Mouse (Mus musculus): ENCODE measurements at regions not wholly inside any gene's neighbourhood (a gene's known extent, or its start where the extent isn't known, plus 50 kb on each side); places are given as distances from the start of the nearest gene placed in this dataset.

DNA sequence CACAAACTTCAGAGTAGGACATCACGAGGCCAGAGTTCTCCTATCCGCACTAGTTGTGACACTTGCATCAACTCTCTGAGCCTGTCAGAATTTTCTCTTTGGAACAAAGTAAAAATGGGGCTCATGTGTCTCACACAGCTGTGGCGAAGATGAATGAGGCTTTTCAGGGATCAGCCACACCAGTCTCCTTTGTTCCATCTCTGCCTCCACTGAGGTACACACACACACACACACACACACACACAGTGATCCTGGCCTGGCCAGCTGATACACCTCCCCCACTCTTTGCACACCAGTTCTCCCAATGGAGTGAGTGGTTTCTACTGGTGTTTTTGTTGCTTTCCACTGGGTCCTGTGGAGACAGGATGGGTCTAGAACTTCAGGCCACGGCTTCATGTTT, 105.9 kb upstream of the D7Ertd443e start:
- no peaks in the 10 kb centered on the region for H3K9me3 ChIP-seq (ENCODE audit: control insufficient read depth, low read length)
- 86% methylated on average over 4 of the region's 4 CpGs for WGBS
- H3K4me1 ChIP-seq (ENCODE audit: control insufficient read depth, insufficient read depth, low read length): no peaks in the 10 kb centered on the region
- ATAC-seq (ENCODE audit: low FRiP score, low TSS enrichment): no peak
- no peaks in the 10 kb centered on the region for H3K27me3 ChIP-seq (ENCODE audit: control insufficient read depth, insufficient read depth, low read length)
- no peak overlapping the region for H3K4me3 ChIP-seq (ENCODE audit: low read length)
- no peak overlapping the region for H3K4me2 ChIP-seq (replicated peaks; ENCODE audit: low read depth, low read length)
- no peaks in the 10 kb centered on the region for H3K36me3 ChIP-seq (ENCODE audit: control insufficient read depth, insufficient read depth, low read length)
- H3K9ac ChIP-seq (ENCODE audit: low read depth, low read length): no peak overlapping the region
- no peak overlapping the region for H3K27ac ChIP-seq (ENCODE audit: low read depth, low read length)

DNA sequence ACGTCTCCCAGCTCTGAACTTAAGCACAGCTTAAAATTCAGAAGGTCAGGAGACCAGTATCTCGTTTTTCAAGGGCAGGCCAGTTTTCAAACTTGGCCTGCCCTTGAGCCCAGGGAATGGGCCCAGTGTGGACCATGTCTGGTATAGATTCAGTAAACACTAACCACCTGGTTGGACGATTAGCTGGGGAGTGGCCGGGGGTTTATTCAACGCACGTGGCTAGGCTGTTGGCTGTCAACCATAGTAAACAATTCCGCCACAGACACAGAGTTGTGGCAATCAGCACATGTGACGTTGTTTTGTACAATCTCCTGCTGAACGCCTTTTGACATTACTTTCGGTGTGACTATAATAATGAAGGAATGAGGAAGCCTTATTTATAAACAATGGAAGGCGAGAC, 111.8 kb upstream of the D7Ertd443e start:
- Histone ChIP-seq H3K9ac (ENCODE audit: low read depth, low read length) (no peak overlapping the region), H3K4me1 (ENCODE audit: control insufficient read depth, insufficient read depth, low read length) (no peaks in the 10 kb centered on the region), H3K27ac (ENCODE audit: low read depth, low read length) (no peak overlapping the region), H3K4me3 (ENCODE audit: low read length) (no peak overlapping the region), H3K9me3 (ENCODE audit: control insufficient read depth, low read length) (no peaks in the 10 kb centered on the region), H3K4me2 (replicated peaks; ENCODE audit: low read depth, low read length) (no peak overlapping the region), H3K36me3 (ENCODE audit: control insufficient read depth, insufficient read depth, low read length) (no peaks in the 10 kb centered on the region), H3K27me3 (ENCODE audit: control insufficient read depth, insufficient read depth, low read length) (no peaks in the 10 kb centered on the region)
- no peak for ATAC-seq (ENCODE audit: low FRiP score, low TSS enrichment)
- WGBS: 58% methylated on average over 11 of the region's 11 CpGs

DNA sequence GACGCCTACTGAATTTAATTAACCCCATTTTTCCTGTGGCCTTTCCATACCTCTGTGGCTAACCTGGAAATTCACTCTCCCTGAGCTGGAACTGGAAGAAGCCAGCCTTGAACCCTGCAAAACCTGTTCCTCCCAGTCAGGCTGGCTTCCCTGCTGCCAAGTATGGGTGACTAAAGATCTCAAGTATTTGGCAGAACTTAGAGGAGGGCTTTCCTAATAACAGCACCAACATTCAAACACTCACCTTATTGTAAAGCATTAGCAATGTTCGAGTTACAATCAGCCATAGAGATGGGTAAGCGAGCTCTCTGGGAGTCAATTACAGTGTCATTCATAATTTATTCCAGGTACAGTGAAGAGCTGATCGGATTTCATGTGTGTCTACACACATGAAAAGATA, 112.4 kb upstream of the D7Ertd443e start:
- no peak overlapping the region for H3K9ac ChIP-seq (ENCODE audit: low read depth, low read length)
- H3K27ac ChIP-seq (ENCODE audit: low read depth, low read length): no peak overlapping the region
- 49% methylated on average over 4 of the region's 4 CpGs for WGBS
- no peaks in the 10 kb centered on the region for H3K36me3 ChIP-seq (ENCODE audit: control insufficient read depth, insufficient read depth, low read length)
- H3K4me3 ChIP-seq (ENCODE audit: low read length): no peak overlapping the region
- no peaks in the 10 kb centered on the region for H3K9me3 ChIP-seq (ENCODE audit: control insufficient read depth, low read length)
- no peak overlapping the region for H3K4me2 ChIP-seq (replicated peaks; ENCODE audit: low read depth, low read length)
- no peaks in the 10 kb centered on the region for H3K27me3 ChIP-seq (ENCODE audit: control insufficient read depth, insufficient read depth, low read length)
- no peak for ATAC-seq (ENCODE audit: low FRiP score, low TSS enrichment)
- H3K4me1 ChIP-seq (ENCODE audit: control insufficient read depth, insufficient read depth, low read length): no peaks in the 10 kb centered on the region

DNA sequence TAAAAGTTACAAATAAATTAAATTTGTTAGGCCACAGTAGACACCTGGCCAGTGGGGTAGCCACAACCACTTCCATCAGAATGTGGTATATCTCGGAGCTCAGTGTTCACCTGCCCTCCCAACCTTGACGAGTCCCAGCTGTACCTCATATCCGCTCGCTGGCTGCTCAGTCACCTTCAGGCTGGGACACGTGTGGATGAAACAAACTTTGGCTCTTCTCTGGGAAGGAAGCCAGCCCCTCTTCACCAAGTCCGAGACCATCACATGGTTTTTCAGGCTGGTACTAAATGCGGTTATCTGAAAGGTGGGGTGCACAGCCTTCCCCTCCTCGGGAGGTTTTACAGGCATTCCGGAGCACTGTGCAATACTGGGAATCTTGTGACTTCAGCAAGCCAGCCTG, 113.3 kb upstream of the D7Ertd443e start:
- H3K4me2 ChIP-seq (replicated peaks; ENCODE audit: low read depth, low read length): no peak overlapping the region
- no peak overlapping the region for H3K4me3 ChIP-seq (ENCODE audit: low read length)
- no peaks in the 10 kb centered on the region for H3K27me3 ChIP-seq (ENCODE audit: control insufficient read depth, insufficient read depth, low read length)
- 0 out of 2 replicates have a peak, but pooled peaks have one; percentile 43 for ATAC-seq (ENCODE audit: low FRiP score, low TSS enrichment)
- H3K36me3 ChIP-seq (ENCODE audit: control insufficient read depth, insufficient read depth, low read length): no peaks in the 10 kb centered on the region
- no peaks in the 10 kb centered on the region for H3K4me1 ChIP-seq (ENCODE audit: control insufficient read depth, insufficient read depth, low read length)
- no peak overlapping the region for H3K27ac ChIP-seq (ENCODE audit: low read depth, low read length)
- H3K9ac ChIP-seq (ENCODE audit: low read depth, low read length): no peak overlapping the region
- no peaks in the 10 kb centered on the region for H3K9me3 ChIP-seq (ENCODE audit: control insufficient read depth, low read length)
- WGBS: 39% methylated on average over 9 of the region's 9 CpGs

DNA sequence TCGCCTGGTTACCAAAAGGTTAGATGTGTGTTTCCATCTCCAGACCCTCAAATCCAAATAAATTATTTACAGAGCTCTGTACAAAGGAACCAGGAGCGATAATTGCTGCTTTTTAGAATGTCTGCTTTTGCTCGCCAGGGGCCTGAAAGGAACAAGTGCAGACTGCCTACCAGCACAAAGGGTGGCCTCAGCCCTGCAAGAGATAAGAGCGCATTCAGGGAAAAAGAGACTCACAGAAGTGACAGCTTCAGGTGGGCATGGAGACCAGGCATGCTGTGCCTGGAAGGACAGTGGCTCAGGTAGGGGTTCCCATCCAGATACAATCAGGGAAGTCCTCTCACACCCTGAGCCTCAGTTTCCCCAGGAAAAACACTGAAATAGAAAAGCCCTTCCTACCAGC, 114.0 kb upstream of the D7Ertd443e start:
- no peak for ATAC-seq (ENCODE audit: low FRiP score, low TSS enrichment)
- Histone ChIP-seq H3K9me3 (ENCODE audit: control insufficient read depth, low read length) (no peaks in the 10 kb centered on the region), H3K4me1 (ENCODE audit: control insufficient read depth, insufficient read depth, low read length) (no peaks in the 10 kb centered on the region), H3K36me3 (ENCODE audit: control insufficient read depth, insufficient read depth, low read length) (no peaks in the 10 kb centered on the region), H3K4me3 (ENCODE audit: low read length) (no peak overlapping the region), H3K9ac (ENCODE audit: low read depth, low read length) (no peak overlapping the region), H3K4me2 (replicated peaks; ENCODE audit: low read depth, low read length) (no peak overlapping the region), H3K27ac (ENCODE audit: low read depth, low read length) (no peak overlapping the region; the same call in 1 of the 2 replicates), H3K27me3 (ENCODE audit: control insufficient read depth, insufficient read depth, low read length) (no peaks in the 10 kb centered on the region)
- WGBS: 52% methylated on average over 4 of the region's 4 CpGs

DNA sequence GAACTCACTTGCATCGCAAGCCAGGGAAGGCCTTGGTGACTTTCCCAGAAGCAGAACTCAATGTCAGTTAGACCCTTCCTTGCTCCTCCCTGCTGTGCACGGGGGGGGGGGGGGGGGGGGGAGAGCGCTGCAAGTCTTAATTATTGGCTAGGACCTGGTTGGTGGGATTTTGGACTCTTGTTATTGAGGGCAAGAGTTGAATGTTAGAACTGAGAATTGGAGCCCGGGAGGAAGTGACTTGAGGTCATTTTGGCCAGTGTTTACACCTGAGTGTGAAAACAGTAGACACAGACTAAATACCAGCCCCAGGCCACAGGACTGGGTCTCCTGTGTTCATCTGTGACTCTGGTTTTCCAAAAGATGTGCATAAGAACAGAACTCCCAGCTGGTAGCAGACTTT, 114.7 kb upstream of the D7Ertd443e start:
- Histone ChIP-seq H3K4me2 (replicated peaks; ENCODE audit: low read depth, low read length) (no peak overlapping the region), H3K36me3 (ENCODE audit: control insufficient read depth, insufficient read depth, low read length) (no peaks in the 10 kb centered on the region), H3K9me3 (ENCODE audit: control insufficient read depth, low read length) (no peaks in the 10 kb centered on the region), H3K9ac (ENCODE audit: low read depth, low read length) (no peak overlapping the region), H3K27me3 (ENCODE audit: control insufficient read depth, insufficient read depth, low read length) (no peaks in the 10 kb centered on the region), H3K27ac (ENCODE audit: low read depth, low read length) (no peak overlapping the region), H3K4me1 (ENCODE audit: control insufficient read depth, insufficient read depth, low read length) (no peaks in the 10 kb centered on the region), H3K4me3 (ENCODE audit: low read length) (no peak overlapping the region)
- WGBS: 27% methylated on average over 4 of the region's 4 CpGs
- ATAC-seq (ENCODE audit: low FRiP score, low TSS enrichment): no peak

DNA sequence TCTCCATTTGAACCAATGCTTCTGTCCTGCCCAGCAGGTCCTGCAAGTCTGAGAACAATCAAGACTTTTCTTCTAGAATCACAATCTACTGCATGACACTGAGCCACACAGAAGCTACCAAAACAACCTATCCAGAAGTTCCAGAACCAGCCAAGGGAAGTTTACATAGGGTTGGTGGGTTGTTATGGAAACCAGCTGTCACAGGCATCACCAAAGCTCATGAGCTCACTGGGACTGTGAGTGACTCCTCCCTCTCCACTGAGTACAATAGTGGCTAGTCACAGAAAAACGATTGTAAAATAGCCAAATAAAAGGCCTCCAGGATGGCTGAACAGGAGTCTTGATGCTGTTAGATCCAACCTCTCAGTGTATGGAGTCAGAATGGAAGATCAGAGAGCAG, 115.6 kb upstream of the D7Ertd443e start:
- no peaks in the 10 kb centered on the region for H3K27me3 ChIP-seq (ENCODE audit: control insufficient read depth, insufficient read depth, low read length)
- H3K4me2 ChIP-seq (replicated peaks; ENCODE audit: low read depth, low read length): no peak overlapping the region
- ATAC-seq (ENCODE audit: low FRiP score, low TSS enrichment): no peak
- H3K4me1 ChIP-seq (ENCODE audit: control insufficient read depth, insufficient read depth, low read length): no peaks in the 10 kb centered on the region
- no peak overlapping the region for H3K9ac ChIP-seq (ENCODE audit: low read depth, low read length)
- no peak overlapping the region for H3K27ac ChIP-seq (ENCODE audit: low read depth, low read length)
- 19% methylated on average over 1 of the region's 1 CpGs for WGBS
- no peak overlapping the region for H3K4me3 ChIP-seq (ENCODE audit: low read length)
- no peaks in the 10 kb centered on the region for H3K9me3 ChIP-seq (ENCODE audit: control insufficient read depth, low read length)
- H3K36me3 ChIP-seq (ENCODE audit: control insufficient read depth, insufficient read depth, low read length): no peaks in the 10 kb centered on the region

DNA sequence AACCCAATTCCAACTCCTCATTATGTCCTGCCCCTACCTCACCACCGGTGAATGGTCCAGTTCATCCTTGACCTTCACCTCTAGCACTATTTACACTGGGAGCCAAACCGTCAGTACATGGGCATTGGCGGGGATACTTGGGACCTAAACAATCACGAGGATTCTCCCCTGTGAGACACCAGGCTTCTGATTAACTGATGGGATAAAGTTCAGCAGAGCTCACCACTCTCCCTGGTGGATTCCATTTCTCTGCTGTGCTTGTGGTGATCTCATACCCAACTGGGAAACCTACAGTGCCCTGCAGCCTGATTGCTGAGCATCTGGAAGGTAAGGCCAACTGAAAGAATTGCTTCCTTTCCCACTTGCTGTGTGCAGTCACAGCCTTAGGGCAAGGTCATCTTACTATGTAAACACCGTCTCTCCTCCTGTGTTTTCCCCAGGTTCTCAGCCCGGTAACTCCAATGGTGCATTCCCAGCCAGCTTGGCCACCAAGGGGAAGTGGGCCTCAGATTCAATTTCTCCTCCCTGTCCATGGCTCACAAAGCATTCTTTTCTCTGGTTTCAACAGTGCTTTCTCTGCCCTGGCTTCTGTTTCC, 125.0 kb upstream of the D7Ertd443e start:
- Histone ChIP-seq H3K36me3 (ENCODE audit: control insufficient read depth, insufficient read depth, low read length) (no peaks in the 10 kb centered on the region), H3K4me3 (ENCODE audit: low read length) (no peak overlapping the region), H3K27ac (ENCODE audit: low read depth, low read length) (no peak overlapping the region), H3K4me2 (replicated peaks; ENCODE audit: low read depth, low read length) (no peak overlapping the region), H3K9me3 (ENCODE audit: control insufficient read depth, low read length) (no peaks in the 10 kb centered on the region), H3K27me3 (ENCODE audit: control insufficient read depth, insufficient read depth, low read length) (no peaks in the 10 kb centered on the region), H3K4me1 (ENCODE audit: control insufficient read depth, insufficient read depth, low read length) (no peaks in the 10 kb centered on the region), H3K9ac (ENCODE audit: low read depth, low read length) (no peak overlapping the region)
- WGBS: 41% methylated on average over 6 of the region's 6 CpGs
- ATAC-seq (ENCODE audit: low FRiP score, low TSS enrichment): peak; percentile 66

DNA sequence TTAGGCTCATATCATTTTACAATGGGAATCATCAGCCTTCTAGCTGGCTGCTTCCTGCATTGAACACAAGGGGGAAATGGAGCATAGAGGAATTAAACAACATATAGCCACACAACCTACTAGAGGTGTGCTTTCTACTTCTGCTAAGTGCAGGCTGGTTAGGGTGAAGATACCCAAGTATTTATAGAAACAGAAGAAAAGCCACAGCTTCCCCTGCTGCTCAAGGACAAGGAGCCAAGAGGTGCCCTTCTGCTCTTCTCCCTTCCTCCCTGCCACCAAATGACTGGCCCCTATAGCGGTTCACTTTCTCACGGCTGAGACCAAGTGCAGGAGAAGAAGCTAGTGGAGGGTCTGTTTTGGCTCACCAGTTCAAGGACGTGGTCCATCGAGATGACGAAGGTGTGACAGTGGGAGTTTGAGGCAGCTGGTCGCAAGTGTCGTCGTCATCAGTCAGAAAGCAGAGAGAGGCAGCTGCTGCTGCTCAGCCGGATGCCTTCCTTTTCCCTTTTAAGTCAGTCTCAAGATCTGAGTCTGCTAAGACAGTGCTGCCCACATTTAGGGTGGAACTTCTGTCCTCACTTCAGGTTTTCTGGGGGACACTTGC, 134.0 kb upstream of the D7Ertd443e start:
- Histone ChIP-seq H3K27ac (ENCODE audit: low read depth, low read length) (no peak overlapping the region), H3K4me1 (ENCODE audit: control insufficient read depth, insufficient read depth, low read length) (no peaks in the 10 kb centered on the region)
- 52% methylated on average over 9 of the region's 9 CpGs for WGBS

More for the DNA sequence above, 134.0 kb upstream of the D7Ertd443e start:
- H3K27me3 ChIP-seq (ENCODE audit: control insufficient read depth, insufficient read depth, low read length): no peaks in the 10 kb centered on the region
- ATAC-seq (ENCODE audit: low FRiP score, low TSS enrichment): no peak
- H3K9ac ChIP-seq (ENCODE audit: low read depth, low read length): no peak overlapping the region
- H3K36me3 ChIP-seq (ENCODE audit: control insufficient read depth, insufficient read depth, low read length): no peaks in the 10 kb centered on the region
- H3K4me3 ChIP-seq (ENCODE audit: low read length): no peak overlapping the region
- H3K4me2 ChIP-seq (replicated peaks; ENCODE audit: low read depth, low read length): no peak overlapping the region
- no peaks in the 10 kb centered on the region for H3K9me3 ChIP-seq (ENCODE audit: control insufficient read depth, low read length)

All from kidney, embryonic 14.5 days (tissue).